In genomic region chr1:63776396-63776795, GRCm38 (mm10) we compare ENCODE assay signal across 29 mouse cellular contexts. TPM values are rescaled to one million over a fixed set of nuclear protein-coding genes. Genes with fewer than 3 reads are reported as not detected.
DNase-seq lines count a peak whose midpoint lies in the region; ATAC-seq and TF ChIP-seq lines count a peak whose summit lies in the region.
"Had no signal": no experiment of that assay in that cellular context is flagged by ENCODE, and none has a peak within 500 bp of the region (broad histone marks: within the 10 kb centered on the region; RNA-seq: fewer than 3 reads in every experiment).

No protein-coding gene starts in this region.

- no peak overlapping the region for H3K9ac ChIP-seq in hindbrain, postnatal 0 days (replicated peaks; ENCODE audit: low read length)
- no peak overlapping the region for H3K9ac ChIP-seq in hindbrain, embryonic 13.5 days
- H3K9ac ChIP-seq: embryonic facial prominence, embryonic 12.5 days; hindbrain, embryonic 14.5 days had no signal

- H3K4me3 ChIP-seq in hindbrain, postnatal 0 days (ENCODE audit: low read length), result no peak overlapping the region
- no peak overlapping the region for H3K4me3 ChIP-seq in hindbrain, embryonic 13.5 days
- no peak overlapping the region for H3K4me3 ChIP-seq in C2C12 (ENCODE audit: insufficient read depth, poor library complexity, severe bottlenecking)
- H3K4me3 ChIP-seq: embryonic facial prominence, embryonic 12.5 days; forebrain, embryonic 10.5 days; heart, embryonic 10.5 days had no signal

- ATAC-seq in hindbrain, postnatal 0 days, result no peak
- no peak for ATAC-seq in hindbrain, embryonic 13.5 days (ENCODE audit: low FRiP score)
- ATAC-seq: forebrain, embryonic 14.5 days; intestine, embryonic 16.5 days had no signal

- H3K36me3 ChIP-seq in hindbrain, postnatal 0 days (ENCODE audit: insufficient read depth, low read length), result no peaks in the 10 kb centered on the region
- H3K36me3 ChIP-seq in hindbrain, embryonic 13.5 days, result no peaks in the 10 kb centered on the region
- no peaks in the 10 kb centered on the region for H3K36me3 ChIP-seq in C2C12 (ENCODE audit: control insufficient read depth, insufficient read depth)
- H3K36me3 ChIP-seq: embryonic facial prominence, embryonic 12.5 days; forebrain, embryonic 10.5 days; heart, embryonic 10.5 days had no signal

- no peaks in the 10 kb centered on the region for H3K79me2 ChIP-seq in C2C12 (ENCODE audit: control insufficient read depth, insufficient read depth)

- H3K4me1 ChIP-seq in hindbrain, postnatal 0 days (ENCODE audit: insufficient read depth, low read length), result no peaks in the 10 kb centered on the region
- H3K4me1 ChIP-seq in hindbrain, embryonic 13.5 days (replicated peaks), result no peaks in the 10 kb centered on the region
- H3K4me1 ChIP-seq: heart, embryonic 10.5 days had no signal

- no peak overlapping the region for H3K4me2 ChIP-seq in hindbrain, postnatal 0 days (ENCODE audit: low read depth, low read length)
- no peak overlapping the region for H3K4me2 ChIP-seq in hindbrain, embryonic 13.5 days
- H3K4me2 ChIP-seq: embryonic facial prominence, embryonic 12.5 days; hindbrain, embryonic 14.5 days had no signal

- no peak overlapping the region for H3K27ac ChIP-seq in hindbrain, postnatal 0 days
- no peak overlapping the region for H3K27ac ChIP-seq in hindbrain, embryonic 13.5 days
- H3K27ac ChIP-seq: embryonic facial prominence, embryonic 12.5 days; forebrain, embryonic 10.5 days; heart, embryonic 10.5 days; hindbrain, embryonic 14.5 days had no signal

- H3ac ChIP-seq in C2C12 (ENCODE audit: control insufficient read depth, insufficient read length, low read depth), result no peak overlapping the region

- WGBS in hindbrain, postnatal 0 days, result 48% methylated on average over 1 of the region's 1 CpGs
- WGBS in hindbrain, embryonic 13.5 days, result 52% methylated on average over 1 of the region's 1 CpGs

- TF ChIP-seq CTCF in hindbrain, postnatal 0 days (IDR thresholded peaks at IDR 0.05; ENCODE audit: low read depth), result peak; percentile 8; the same call in 1 of the 2 replicates
- no peak for TF ChIP-seq CTCF in C2C12 (IDR thresholded peaks at IDR 0.05; ENCODE audit: control insufficient read depth, insufficient read depth, insufficient read length)

- H3K27me3 ChIP-seq in hindbrain, postnatal 0 days (ENCODE audit: insufficient read depth, low read length), result no peaks in the 10 kb centered on the region
- H3K27me3 ChIP-seq in hindbrain, embryonic 13.5 days, result no peaks in the 10 kb centered on the region
- H3K27me3 ChIP-seq in C2C12 (ENCODE audit: control insufficient read depth, insufficient read depth, insufficient read length), result no peaks in the 10 kb centered on the region
- H3K27me3 ChIP-seq: embryonic facial prominence, embryonic 12.5 days had no signal

- H3K79me3 ChIP-seq in C2C12 (ENCODE audit: low read depth), result no peaks in the 10 kb centered on the region

- 0 out of 2 replicates have a peak, but pooled peaks cover 5% of the 10 kb centered on the region for H3K9me3 ChIP-seq in hindbrain, postnatal 0 days (ENCODE audit: low read length)
- H3K9me3 ChIP-seq in hindbrain, embryonic 13.5 days, result 0 out of 2 replicates have a peak, but pooled peaks cover 9% of the 10 kb centered on the region
- H3K9me3 ChIP-seq: embryonic facial prominence, embryonic 12.5 days; forebrain, embryonic 10.5 days; heart, embryonic 10.5 days had no signal

- no peak for DNase-seq in hindbrain, postnatal 0 days (ENCODE audit: low spot score)
- DNase-seq in 3T3-L1 (ENCODE audit: low read depth, low spot score) (peak; percentile 93), adipocyte (ENCODE audit: low spot score) (peak; percentile 28)
- DNase-seq in lung, adult 18-20 months, result no peak
- no peak for DNase-seq in kidney, postnatal 10 days
- no peak for DNase-seq in layer of hippocampus, adult 8-10 months (ENCODE audit: low spot score in 2 of 2)
- DNase-seq: adrenal gland, postnatal 10 days; B cell, adult 2 months; cerebellum, adult 11 months; cerebellum, adult 8-10 months; cerebellum, postnatal 14 days; embryo, embryonic 11 days; gastrocnemius, postnatal 14 days; heart, adult 18-20 months; heart, postnatal 14 days had no signal

TF ChIP-seq in C2C12, 6 proteins besides CTCF, POLR2A, EP300 and RAD21:
- TF ChIP-seq MYOG (IDR thresholded peaks at IDR 0.05; ENCODE audit: control insufficient read depth, extremely low read depth, insufficient read length) (no peak), FOSL1 (IDR thresholded peaks at IDR 0.05; ENCODE audit: insufficient read depth, low read length, poor library complexity, severe bottlenecking) (no peak), MAX (IDR thresholded peaks at IDR 0.05) (no peak), CEBPB (IDR thresholded peaks at IDR 0.05; ENCODE audit: low read depth) (peak; percentile 85), USF1 (IDR thresholded peaks at IDR 0.05; ENCODE audit: low read depth) (no peak)

RNA-seq across cellular contexts. Expression of gene 4933402D24Rik, which starts 7.3 kb away (rescaled TPM):
- not detected in 2 replicates for total RNA-seq in hindbrain, postnatal 0 days (2014; rRNA removed)
- polyA plus RNA-seq in hindbrain, postnatal 0 days (2015; fragmentation: Nextera tagmentation; extraction: Ambion mirVana), result 0.23 and 0.50 TPM in 2 replicates
- 0.27 and 0.39 TPM in 2 replicates for polyA plus RNA-seq in hindbrain, embryonic 13.5 days (2015; fragmentation: Nextera tagmentation; extraction: Ambion mirVana)
- polyA plus RNA-seq in C2C12 (2012; fragmentation: generic; extraction: Trizol), result 0.12 TPM
- total RNA-seq in layer of hippocampus, adult 8-10 months (2022), result under 1 TPM in 3 of 4 experiments, not detected in 1; 0.20 to 0.30 (median 0.23) TPM
- total RNA-seq: adrenal gland, postnatal 10 days; adrenal gland, postnatal 4 days; common myeloid progenitor, adult 5-6 weeks; gastrocnemius, adult 18-20 months; gastrocnemius, postnatal 14 days; heart, adult 18-20 months; heart, postnatal 14 days; hematopoietic stem cell, adult 5-6 weeks; MEL had no signal
- polyA plus RNA-seq: heart, embryonic 14.5 days had no signal

RNA-seq across cellular contexts. Expression of gene Fastkd2, which starts 46.0 kb away (rescaled TPM):
- 16.0 and 51.4 TPM in 2 replicates for total RNA-seq in hindbrain, postnatal 0 days (2014; rRNA removed)
- 25.9 and 31.9 TPM in 2 replicates for polyA plus RNA-seq in hindbrain, postnatal 0 days (2015; fragmentation: Nextera tagmentation; extraction: Ambion mirVana)
- polyA plus RNA-seq in hindbrain, embryonic 13.5 days (2015; fragmentation: Nextera tagmentation; extraction: Ambion mirVana), result 38.5 and 38.6 TPM in 2 replicates
- 24.4 TPM for polyA plus RNA-seq in C2C12 (2012; fragmentation: generic; extraction: Trizol)
- 10 to 100 TPM; 20.0 to 26.3 (median 23.2) TPM for total RNA-seq in layer of hippocampus, adult 8-10 months (2022)
- total RNA-seq: MEL had no signal

RNA-seq across cellular contexts. Expression of gene Mdh1b, which starts 46.3 kb away (rescaled TPM):
- total RNA-seq in hindbrain, postnatal 0 days (2014; rRNA removed), result 0.58 and 1.5 TPM in 2 replicates
- polyA plus RNA-seq in hindbrain, postnatal 0 days (2015; fragmentation: Nextera tagmentation; extraction: Ambion mirVana), result 0.43 and 0.68 TPM in 2 replicates
- polyA plus RNA-seq in hindbrain, embryonic 13.5 days (2015; fragmentation: Nextera tagmentation; extraction: Ambion mirVana), result 0.48 and 0.87 TPM in 2 replicates
- polyA plus RNA-seq in C2C12 (2012; fragmentation: generic; extraction: Trizol), result 0.07 TPM
- total RNA-seq in layer of hippocampus, adult 8-10 months (2022), result 1 to 10 TPM in 3 of 4 experiments, under 1 TPM in 1; 0.43 to 2.4 (median 1.5) TPM
- total RNA-seq: adrenal gland, postnatal 10 days; common myeloid progenitor, adult 5-6 weeks; gastrocnemius, adult 18-20 months; gastrocnemius, postnatal 14 days; heart, postnatal 14 days; hematopoietic stem cell, adult 5-6 weeks; MEL had no signal
- polyA plus RNA-seq: embryonic facial prominence, embryonic 12.5 days; heart, embryonic 10.5 days; heart, embryonic 14.5 days; intestine, embryonic 16.5 days had no signal

Comparison
In these comparisons a context has a peak if more than half of its experiments do, and no peak if none do; other contexts are left out.
1. DNase-seq: peak in 3T3-L1 (single experiment) and adipocyte (single experiment); none in hindbrain, postnatal 0 days (single experiment), lung, adult 18-20 months (0 of 2), kidney, postnatal 10 days (single experiment) and layer of hippocampus, adult 8-10 months (0 of 2).